In the genomic region with DNA sequence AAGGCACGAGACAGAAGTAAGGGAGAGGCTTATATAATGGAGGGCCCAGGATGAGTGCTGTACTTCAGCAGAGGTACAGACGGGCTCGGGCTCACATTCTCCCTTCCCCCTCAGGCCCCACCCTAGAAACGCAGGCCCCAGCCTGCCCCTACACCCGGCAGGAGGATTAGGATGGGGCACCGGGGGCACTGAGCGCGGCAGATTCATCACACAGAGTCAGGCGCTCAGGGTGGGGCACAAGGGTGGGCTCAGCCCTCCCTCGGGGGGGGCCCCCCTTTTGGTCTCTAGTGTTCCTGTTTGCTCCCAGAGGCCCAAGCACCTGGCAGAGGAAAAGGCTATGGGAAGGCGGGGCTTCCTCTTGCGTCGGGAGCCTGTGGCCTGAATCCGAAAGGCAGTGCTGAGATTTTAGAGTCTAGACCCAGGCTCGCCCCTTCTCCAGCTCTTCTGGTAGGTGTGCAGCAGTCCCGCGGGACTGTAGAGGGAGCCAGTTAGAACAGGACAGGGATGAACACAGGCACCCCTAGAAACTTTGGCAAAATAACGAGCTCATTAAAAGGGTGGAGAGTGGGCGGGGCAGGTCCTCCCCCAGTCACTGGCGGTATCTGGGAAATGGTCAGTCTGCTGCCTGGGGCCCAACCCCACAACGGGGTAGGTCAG, we compare ENCODE assay signal across 8 mouse cellular contexts. TPM values are rescaled to one million over a fixed set of nuclear protein-coding genes. Genes with fewer than 3 reads are reported as not detected.
DNase-seq lines count a peak whose midpoint lies in the region; ATAC-seq lines count a peak whose summit lies in the region.

No protein-coding gene starts in this region.

- H3K9me3 ChIP-seq in midbrain, embryonic 11.5 days (ENCODE audit: control insufficient read depth, low read length), result no peaks in the 10 kb centered on the region
- H3K9me3 ChIP-seq in midbrain, embryonic 15.5 days, result no peaks in the 10 kb centered on the region
- H3K9me3 ChIP-seq in embryonic facial prominence, embryonic 14.5 days (ENCODE audit: control insufficient read depth, low read length), result no peaks in the 10 kb centered on the region
- H3K9me3 ChIP-seq in kidney, embryonic 16.5 days (ENCODE audit: low read length), result no peaks in the 10 kb centered on the region

- peak overlapping the region; percentile 58 for H3K9ac ChIP-seq in midbrain, embryonic 11.5 days (ENCODE audit: low read length)
- H3K9ac ChIP-seq in midbrain, embryonic 15.5 days, result no peak overlapping the region
- no peak overlapping the region; the same call in 1 of the 2 replicates for H3K9ac ChIP-seq in embryonic facial prominence, embryonic 14.5 days (ENCODE audit: low read depth, low read length)
- H3K9ac ChIP-seq in kidney, embryonic 16.5 days (replicated peaks; ENCODE audit: low read length), result peak overlapping the region; percentile 1; the same call in 1 of the 2 replicates

- WGBS in midbrain, embryonic 11.5 days, result 22% methylated on average over 21 of the region's 21 CpGs
- 17% methylated on average over 21 of the region's 21 CpGs for WGBS in midbrain, embryonic 15.5 days
- WGBS in embryonic facial prominence, embryonic 14.5 days, result 39% methylated on average over 18 of the region's 21 CpGs
- 19% methylated on average over 20 of the region's 21 CpGs for WGBS in kidney, embryonic 16.5 days

- peak; percentile 49 for ATAC-seq in midbrain, embryonic 11.5 days (ENCODE audit: low FRiP score)
- no peak for ATAC-seq in midbrain, embryonic 15.5 days (replicated peaks)
- peak; percentile 76 for ATAC-seq in embryonic facial prominence, embryonic 14.5 days (ENCODE audit: low read depth)
- ATAC-seq in kidney, embryonic 16.5 days (ENCODE audit: low FRiP score, low TSS enrichment), result peak; percentile 47
- no peak for ATAC-seq in activated CD4-positive, CD25-positive, alpha-beta regulatory T cell, adult 4 months

- H3K27ac ChIP-seq in midbrain, embryonic 11.5 days (ENCODE audit: low read depth, low read length), result no peak overlapping the region
- no peak overlapping the region for H3K27ac ChIP-seq in midbrain, embryonic 15.5 days
- H3K27ac ChIP-seq in embryonic facial prominence, embryonic 14.5 days (replicated peaks; ENCODE audit: low read depth, low read length), result 0 out of 2 replicates have a peak overlapping the region, but pooled peaks have one; percentile 19
- H3K27ac ChIP-seq in kidney, embryonic 16.5 days (ENCODE audit: low read length), result peak overlapping the region; percentile 45; the same call in 1 of the 2 replicates

- no peaks in the 10 kb centered on the region for H3K36me3 ChIP-seq in midbrain, embryonic 11.5 days (ENCODE audit: control insufficient read depth, insufficient read depth, low read length)
- H3K36me3 ChIP-seq in midbrain, embryonic 15.5 days (replicated peaks), result no peaks in the 10 kb centered on the region
- H3K36me3 ChIP-seq in embryonic facial prominence, embryonic 14.5 days (ENCODE audit: control insufficient read depth, insufficient read depth, low read length), result peaks cover 60% of the 10 kb centered on the region
- H3K36me3 ChIP-seq in kidney, embryonic 16.5 days (ENCODE audit: insufficient read depth, low read length), result peaks cover 12% of the 10 kb centered on the region

- DNase-seq in midbrain, embryonic 11.5 days (ENCODE audit: low spot score, missing footprints), result no peak
- peak; percentile 85 for DNase-seq in embryonic facial prominence, embryonic 14.5 days (ENCODE audit: low spot score)
- DNase-seq in lung, postnatal 36 days, result peak; percentile 73
- DNase-seq in spleen, postnatal 4 days (ENCODE audit: low spot score in 2 of 2), result no peak
- no peak for DNase-seq in ovary, adult 18-20 months (ENCODE audit: low spot score)

- peak overlapping the region; percentile 33 for H3K4me2 ChIP-seq in midbrain, embryonic 11.5 days
- no peak overlapping the region for H3K4me2 ChIP-seq in midbrain, embryonic 15.5 days
- peak overlapping the region; percentile 3; the same call in 1 of the 2 replicates for H3K4me2 ChIP-seq in embryonic facial prominence, embryonic 14.5 days (ENCODE audit: low read depth, low read length)
- peak overlapping the region; percentile 24 for H3K4me2 ChIP-seq in kidney, embryonic 16.5 days (replicated peaks; ENCODE audit: low read depth, low read length)

- peaks cover 13% of the 10 kb centered on the region for H3K4me1 ChIP-seq in midbrain, embryonic 11.5 days (ENCODE audit: control insufficient read depth, insufficient read depth, low read length)
- H3K4me1 ChIP-seq in midbrain, embryonic 15.5 days, result peaks cover 6% of the 10 kb centered on the region; the same call in 1 of the 2 replicates
- no peaks in the 10 kb centered on the region for H3K4me1 ChIP-seq in embryonic facial prominence, embryonic 14.5 days (ENCODE audit: control insufficient read depth, insufficient read depth, low read length)
- H3K4me1 ChIP-seq in kidney, embryonic 16.5 days (ENCODE audit: insufficient read depth, low read length), result peaks cover 20% of the 10 kb centered on the region

- no peak overlapping the region for H3K4me3 ChIP-seq in midbrain, embryonic 11.5 days (ENCODE audit: low read depth, low read length)
- no peak overlapping the region for H3K4me3 ChIP-seq in midbrain, embryonic 15.5 days
- no peak overlapping the region for H3K4me3 ChIP-seq in embryonic facial prominence, embryonic 14.5 days (ENCODE audit: low read depth, low read length)
- H3K4me3 ChIP-seq in kidney, embryonic 16.5 days (ENCODE audit: low read length), result 0 out of 2 replicates have a peak overlapping the region, but pooled peaks have one; percentile 2

- no peaks in the 10 kb centered on the region for H3K27me3 ChIP-seq in midbrain, embryonic 11.5 days (ENCODE audit: control insufficient read depth, insufficient read depth, low read length)
- no peaks in the 10 kb centered on the region for H3K27me3 ChIP-seq in midbrain, embryonic 15.5 days (replicated peaks)
- H3K27me3 ChIP-seq in embryonic facial prominence, embryonic 14.5 days (replicated peaks; ENCODE audit: control insufficient read depth, insufficient read depth, low read length), result no peaks in the 10 kb centered on the region
- H3K27me3 ChIP-seq in kidney, embryonic 16.5 days (ENCODE audit: insufficient read depth, low read length), result no peaks in the 10 kb centered on the region

RNA-seq across cellular contexts. Expression of gene Itgb7, which starts 3.8 kb away (rescaled TPM):
- polyA plus RNA-seq in midbrain, embryonic 11.5 days (2014; fragmentation: Nextera tagmentation; extraction: Ambion mirVana), result 0.15 and 0.55 TPM in 2 replicates
- 0.98 and 1.1 TPM in 2 replicates for polyA plus RNA-seq in midbrain, embryonic 15.5 days (2015; fragmentation: Nextera tagmentation; extraction: Ambion mirVana)
- polyA plus RNA-seq in embryonic facial prominence, embryonic 14.5 days (2014; fragmentation: Nextera tagmentation; extraction: Ambion mirVana), result 2.1 and 4.1 TPM in 2 replicates
- 1.4 and 1.9 TPM in 2 replicates for polyA plus RNA-seq in kidney, embryonic 16.5 days (2015; fragmentation: Nextera tagmentation; extraction: Ambion mirVana)
- 100 to 1,000 TPM; 511 to 537 TPM for polyA plus RNA-seq in activated CD4-positive, CD25-positive, alpha-beta regulatory T cell, adult 4 months (2017; shearing (Covaris generic))

RNA-seq across cellular contexts. Expression of gene Rarg, which starts 21.8 kb away (rescaled TPM):
- 10.1 and 10.5 TPM in 2 replicates for polyA plus RNA-seq in midbrain, embryonic 11.5 days (2014; fragmentation: Nextera tagmentation; extraction: Ambion mirVana)
- 4.1 and 6.4 TPM in 2 replicates for polyA plus RNA-seq in midbrain, embryonic 15.5 days (2015; fragmentation: Nextera tagmentation; extraction: Ambion mirVana)
- 73.8 and 75.3 TPM in 2 replicates for polyA plus RNA-seq in embryonic facial prominence, embryonic 14.5 days (2014; fragmentation: Nextera tagmentation; extraction: Ambion mirVana)
- polyA plus RNA-seq in kidney, embryonic 16.5 days (2015; fragmentation: Nextera tagmentation; extraction: Ambion mirVana), result 31.9 and 35.4 TPM in 2 replicates
- polyA plus RNA-seq in activated CD4-positive, CD25-positive, alpha-beta regulatory T cell, adult 4 months (2017; shearing (Covaris generic)), result 10 to 100 TPM; 16.9 to 24.8 TPM

RNA-seq across cellular contexts. Expression of gene Csad, which starts 31.0 kb away (rescaled TPM):
- 21.9 and 25.9 TPM in 2 replicates for polyA plus RNA-seq in midbrain, embryonic 11.5 days (2014; fragmentation: Nextera tagmentation; extraction: Ambion mirVana)
- 38.0 and 39.4 TPM in 2 replicates for polyA plus RNA-seq in midbrain, embryonic 15.5 days (2015; fragmentation: Nextera tagmentation; extraction: Ambion mirVana)
- 63.6 and 66.8 TPM in 2 replicates for polyA plus RNA-seq in embryonic facial prominence, embryonic 14.5 days (2014; fragmentation: Nextera tagmentation; extraction: Ambion mirVana)
- 131 and 153 TPM in 2 replicates for polyA plus RNA-seq in kidney, embryonic 16.5 days (2015; fragmentation: Nextera tagmentation; extraction: Ambion mirVana)
- 1 to 10 TPM; 6.6 to 9.3 TPM for polyA plus RNA-seq in activated CD4-positive, CD25-positive, alpha-beta regulatory T cell, adult 4 months (2017; shearing (Covaris generic))

RNA-seq across cellular contexts. Expression of gene Zfp740, which starts 32.5 kb away (rescaled TPM):
- 58.9 and 61.1 TPM in 2 replicates for polyA plus RNA-seq in midbrain, embryonic 11.5 days (2014; fragmentation: Nextera tagmentation; extraction: Ambion mirVana)
- 59.0 and 64.2 TPM in 2 replicates for polyA plus RNA-seq in midbrain, embryonic 15.5 days (2015; fragmentation: Nextera tagmentation; extraction: Ambion mirVana)
- 48.6 and 49.8 TPM in 2 replicates for polyA plus RNA-seq in embryonic facial prominence, embryonic 14.5 days (2014; fragmentation: Nextera tagmentation; extraction: Ambion mirVana)
- 82.1 and 88.7 TPM in 2 replicates for polyA plus RNA-seq in kidney, embryonic 16.5 days (2015; fragmentation: Nextera tagmentation; extraction: Ambion mirVana)
- polyA plus RNA-seq in activated CD4-positive, CD25-positive, alpha-beta regulatory T cell, adult 4 months (2017; shearing (Covaris generic)), result 10 to 100 TPM; 21.5 to 23.1 TPM

RNA-seq across cellular contexts. Expression of gene Gm9918, which starts 34.9 kb away (rescaled TPM):
- 0.15 and 0.23 TPM in 2 replicates for polyA plus RNA-seq in midbrain, embryonic 11.5 days (2014; fragmentation: Nextera tagmentation; extraction: Ambion mirVana)
- polyA plus RNA-seq in midbrain, embryonic 15.5 days (2015; fragmentation: Nextera tagmentation; extraction: Ambion mirVana), result 0.10 TPM in 1 of 2 replicates, not detected in the other
- polyA plus RNA-seq in embryonic facial prominence, embryonic 14.5 days (2014; fragmentation: Nextera tagmentation; extraction: Ambion mirVana), result 0.71 and 1.1 TPM in 2 replicates
- polyA plus RNA-seq in kidney, embryonic 16.5 days (2015; fragmentation: Nextera tagmentation; extraction: Ambion mirVana), result 0.36 and 0.89 TPM in 2 replicates
- polyA plus RNA-seq in activated CD4-positive, CD25-positive, alpha-beta regulatory T cell, adult 4 months (2017; shearing (Covaris generic)), result not detected

Comparison
In these comparisons a context has a peak if more than half of its experiments do, and no peak if none do; other contexts are left out.
1. ATAC-seq: peak in midbrain, embryonic 11.5 days (single experiment), embryonic facial prominence, embryonic 14.5 days (single experiment) and kidney, embryonic 16.5 days (single experiment); none in midbrain, embryonic 15.5 days (single experiment) and activated CD4-positive, CD25-positive, alpha-beta regulatory T cell, adult 4 months (single experiment).
2. H3K9ac ChIP-seq: peak in midbrain, embryonic 11.5 days (single experiment) and kidney, embryonic 16.5 days (single experiment); none in midbrain, embryonic 15.5 days (single experiment) and embryonic facial prominence, embryonic 14.5 days (single experiment).
3. DNase-seq: peak in embryonic facial prominence, embryonic 14.5 days (single experiment) and lung, postnatal 36 days (single experiment); none in midbrain, embryonic 11.5 days (single experiment), spleen, postnatal 4 days (0 of 2) and ovary, adult 18-20 months (single experiment).
4. H3K27ac ChIP-seq: peak in embryonic facial prominence, embryonic 14.5 days (single experiment) and kidney, embryonic 16.5 days (single experiment); none in midbrain, embryonic 11.5 days (single experiment) and midbrain, embryonic 15.5 days (single experiment).
5. RNA of gene Itgb7, which starts 3.8 kb away (polyA plus RNA-seq): 511 to 537 TPM in activated CD4-positive, CD25-positive, alpha-beta regulatory T cell, adult 4 months; 2.1 to 4.1 TPM in embryonic facial prominence, embryonic 14.5 days, 1.4 to 1.9 TPM in kidney, embryonic 16.5 days, 0.98 to 1.1 TPM in midbrain, embryonic 15.5 days and 0.15 to 0.55 TPM in midbrain, embryonic 11.5 days; every median in the first group is over 10 times any median in the second.